Mouse (Mus musculus): ENCODE data around the gene Megf11.

GRCm38 (mm10) chr9:64652841-64653361 lies 267.5 kb downstream of the Megf11 start:
- TF ChIP-seq GATA1 (IDR thresholded peaks at IDR 0.05; ENCODE audit: borderline replicate concordance, low read length) (no peak), FLI1 (IDR thresholded peaks at IDR 0.05; ENCODE audit: low read length) (no peak)

All from megakaryocyte, embryonic 14.5 days (primary cell).